Mouse (Mus musculus): ENCODE measurements around the gene D3Ertd254e. TPM values are rescaled to one million over a fixed set of nuclear protein-coding genes. Genes with fewer than 3 reads are reported as not detected.
"Not testable (repeated sequence)": the region's sequence is repeated elsewhere in the genome, so short reads cannot be mapped to it uniquely, and the experiment has no call there.

D3Ertd254e gene
- polyA plus RNA-seq (2014; fragmentation: Nextera tagmentation; extraction: Ambion mirVana), result 15.8 and 21.3 TPM in 2 replicates

- under 1% methylated on average over 54 of the region's 54 CpGs for WGBS
- Histone ChIP-seq H3K4me3 (replicated peaks; ENCODE audit: low read depth, low read length) (peak within 1 kb of the TSS; percentile 96), H3K36me3 (ENCODE audit: control insufficient read depth, insufficient read depth, low read length) (no peaks in the 10 kb centered on the region), H3K4me2 (ENCODE audit: low read length) (peak within 1 kb of the TSS; percentile 62), H3K27me3 (ENCODE audit: control insufficient read depth, insufficient read depth, low read length) (no peaks in the 10 kb centered on the region), H3K9ac (replicated peaks; ENCODE audit: low read length) (peak within 1 kb of the TSS; percentile 98), H3K9me3 (ENCODE audit: control insufficient read depth, low read length) (no peaks in the 10 kb centered on the region), H3K27ac (replicated peaks; ENCODE audit: low read depth, low read length) (peak within 1 kb of the TSS; percentile 95), H3K4me1 (ENCODE audit: control insufficient read depth, insufficient read depth, low read length) (peaks cover 20% of the 10 kb centered on the region)
- peak; percentile 98 for ATAC-seq (ENCODE audit: low FRiP score, low TSS enrichment)
- peak; percentile 94 for DNase-seq
These were observed at the start of gene D3Ertd254e for GRCm38 (mm10) chr3:36150934-36151686. D3Ertd254e (plus strand) TSS chr3:36151017.

DNA sequence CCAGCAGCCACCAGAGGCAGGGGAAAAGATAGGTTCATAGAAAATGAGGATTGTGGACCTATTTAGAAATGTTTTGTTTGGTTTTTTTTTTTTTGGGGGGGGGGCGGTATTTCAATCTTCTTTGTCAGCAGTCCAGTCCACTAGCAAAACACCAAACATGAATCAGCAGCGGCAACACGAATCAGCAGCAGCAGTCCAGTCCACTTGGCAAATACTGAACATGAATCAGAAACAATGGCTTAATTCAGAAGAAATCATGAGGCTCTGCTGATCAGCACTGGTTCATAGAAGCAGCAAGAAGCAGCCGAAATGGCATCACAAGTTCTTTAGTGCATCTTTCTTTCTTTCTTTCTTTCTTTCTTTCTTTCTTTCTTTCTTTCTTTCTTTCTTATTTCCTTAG lies 34.7 kb upstream of the D3Ertd254e start:
- 86% methylated on average over 4 of the region's 4 CpGs for WGBS
- Histone ChIP-seq H3K4me2 (ENCODE audit: low read length) (no peak overlapping the region), H3K9ac (replicated peaks; ENCODE audit: low read length) (no peak overlapping the region), H3K36me3 (ENCODE audit: control insufficient read depth, insufficient read depth, low read length) (no peaks in the 10 kb centered on the region), H3K4me3 (replicated peaks; ENCODE audit: low read depth, low read length) (no peak overlapping the region), H3K27me3 (ENCODE audit: control insufficient read depth, insufficient read depth, low read length) (no peaks in the 10 kb centered on the region), H3K4me1 (ENCODE audit: control insufficient read depth, insufficient read depth, low read length) (no peaks in the 10 kb centered on the region), H3K9me3 (ENCODE audit: control insufficient read depth, low read length) (no peaks in the 10 kb centered on the region), H3K27ac (replicated peaks; ENCODE audit: low read depth, low read length) (no peak overlapping the region)
- DNase-seq, result no peak
- ATAC-seq (ENCODE audit: low FRiP score, low TSS enrichment), result no peak

GRCm38 (mm10) chr3:36119684-36120548 lies 30.9 kb upstream of the D3Ertd254e start:
- Histone ChIP-seq H3K4me2 (ENCODE audit: low read length) (no peak overlapping the region), H3K36me3 (ENCODE audit: control insufficient read depth, insufficient read depth, low read length) (no peaks in the 10 kb centered on the region), H3K27me3 (ENCODE audit: control insufficient read depth, insufficient read depth, low read length) (no peaks in the 10 kb centered on the region), H3K4me1 (ENCODE audit: control insufficient read depth, insufficient read depth, low read length) (no peaks in the 10 kb centered on the region), H3K9me3 (ENCODE audit: control insufficient read depth, low read length) (0 out of 2 replicates have a peak, but pooled peaks cover 3% of the 10 kb centered on the region), H3K4me3 (replicated peaks; ENCODE audit: low read depth, low read length) (no peak overlapping the region), H3K27ac (replicated peaks; ENCODE audit: low read depth, low read length) (no peak overlapping the region), H3K9ac (replicated peaks; ENCODE audit: low read length) (no peak overlapping the region)
- no peak for DNase-seq
- ATAC-seq (ENCODE audit: low FRiP score, low TSS enrichment), result no peak

DNA sequence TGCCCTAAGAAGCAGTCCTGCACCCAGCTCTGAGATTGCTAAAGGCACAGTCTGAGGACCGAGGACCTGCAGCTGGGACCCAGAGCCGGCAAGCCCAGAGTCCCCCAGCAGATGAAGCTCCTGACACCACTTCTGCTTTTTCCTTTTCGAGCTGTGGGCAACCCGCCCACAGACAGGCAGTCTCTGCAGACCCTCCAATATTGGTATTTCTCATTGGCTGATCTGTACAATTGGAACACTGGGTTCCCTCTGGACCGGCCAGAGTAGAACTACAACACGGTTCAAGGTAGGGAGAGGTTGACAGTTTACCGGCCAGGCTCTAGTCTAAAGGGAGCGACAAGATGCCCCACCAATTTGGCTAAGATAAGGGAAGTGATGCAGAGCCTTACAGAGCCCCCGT lies 24.6 kb upstream of the D3Ertd254e start:
- not testable (repeated sequence) for H3K36me3 ChIP-seq (ENCODE audit: control insufficient read depth, insufficient read depth, low read length); H3K9me3 ChIP-seq (ENCODE audit: control insufficient read depth, low read length); H3K27me3 ChIP-seq (ENCODE audit: control insufficient read depth, insufficient read depth, low read length); H3K9ac ChIP-seq (replicated peaks; ENCODE audit: low read length); H3K4me2 ChIP-seq (ENCODE audit: low read length); H3K4me3 ChIP-seq (replicated peaks; ENCODE audit: low read depth, low read length); H3K4me1 ChIP-seq (ENCODE audit: control insufficient read depth, insufficient read depth, low read length); DNase-seq; ATAC-seq (ENCODE audit: low FRiP score, low TSS enrichment); H3K27ac ChIP-seq (replicated peaks; ENCODE audit: low read depth, low read length)
- 93% methylated on average over 9 of the region's 9 CpGs for WGBS

GRCm38 (mm10) chr3:36136152-36136551 lies 14.7 kb upstream of the D3Ertd254e start:
- H3K27me3 ChIP-seq (ENCODE audit: control insufficient read depth, insufficient read depth, low read length), result no peaks in the 10 kb centered on the region
- no peaks in the 10 kb centered on the region for H3K9me3 ChIP-seq (ENCODE audit: control insufficient read depth, low read length)
- no peak overlapping the region for H3K4me2 ChIP-seq (ENCODE audit: low read length)
- ATAC-seq (ENCODE audit: low FRiP score, low TSS enrichment) (no peak), DNase-seq (no peak)
- no peak overlapping the region for H3K9ac ChIP-seq (replicated peaks; ENCODE audit: low read length)
- no peaks in the 10 kb centered on the region for H3K36me3 ChIP-seq (ENCODE audit: control insufficient read depth, insufficient read depth, low read length)
- no peaks in the 10 kb centered on the region for H3K4me1 ChIP-seq (ENCODE audit: control insufficient read depth, insufficient read depth, low read length)
- no peak overlapping the region for H3K4me3 ChIP-seq (replicated peaks; ENCODE audit: low read depth, low read length)
- no peak overlapping the region for H3K27ac ChIP-seq (replicated peaks; ENCODE audit: low read depth, low read length)

DNA sequence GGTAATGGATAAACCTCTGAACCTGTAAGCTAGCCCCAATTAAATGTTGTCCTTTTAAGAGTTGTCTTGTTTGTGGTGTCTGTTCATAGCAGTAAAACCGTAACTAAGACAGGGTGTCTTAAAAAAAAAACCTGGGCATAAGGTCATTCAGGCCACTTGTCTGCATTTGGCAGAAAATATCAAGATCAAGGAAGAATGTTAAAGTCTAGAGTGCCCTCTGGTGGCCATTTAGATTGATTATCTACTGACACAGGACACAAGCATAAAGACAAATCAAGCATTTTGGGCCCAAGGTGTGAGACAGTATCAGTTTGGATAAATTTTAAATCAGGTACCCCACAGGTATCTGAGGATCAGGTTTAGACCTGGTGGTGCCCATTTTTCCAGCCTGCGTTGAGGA lies 13.3 kb upstream of the D3Ertd254e start:
- peak; percentile 60 for DNase-seq
- H3K4me2 ChIP-seq (ENCODE audit: low read length), result no peak overlapping the region
- no peaks in the 10 kb centered on the region for H3K4me1 ChIP-seq (ENCODE audit: control insufficient read depth, insufficient read depth, low read length)
- WGBS, result 63% methylated on average over 2 of the region's 2 CpGs
- no peaks in the 10 kb centered on the region for H3K27me3 ChIP-seq (ENCODE audit: control insufficient read depth, insufficient read depth, low read length)
- H3K36me3 ChIP-seq (ENCODE audit: control insufficient read depth, insufficient read depth, low read length), result no peaks in the 10 kb centered on the region
- no peak overlapping the region for H3K9ac ChIP-seq (replicated peaks; ENCODE audit: low read length)
- ATAC-seq (ENCODE audit: low FRiP score, low TSS enrichment), result no peak
- no peak overlapping the region for H3K4me3 ChIP-seq (replicated peaks; ENCODE audit: low read depth, low read length)
- no peak overlapping the region for H3K27ac ChIP-seq (replicated peaks; ENCODE audit: low read depth, low read length)
- no peaks in the 10 kb centered on the region for H3K9me3 ChIP-seq (ENCODE audit: control insufficient read depth, low read length)

DNA sequence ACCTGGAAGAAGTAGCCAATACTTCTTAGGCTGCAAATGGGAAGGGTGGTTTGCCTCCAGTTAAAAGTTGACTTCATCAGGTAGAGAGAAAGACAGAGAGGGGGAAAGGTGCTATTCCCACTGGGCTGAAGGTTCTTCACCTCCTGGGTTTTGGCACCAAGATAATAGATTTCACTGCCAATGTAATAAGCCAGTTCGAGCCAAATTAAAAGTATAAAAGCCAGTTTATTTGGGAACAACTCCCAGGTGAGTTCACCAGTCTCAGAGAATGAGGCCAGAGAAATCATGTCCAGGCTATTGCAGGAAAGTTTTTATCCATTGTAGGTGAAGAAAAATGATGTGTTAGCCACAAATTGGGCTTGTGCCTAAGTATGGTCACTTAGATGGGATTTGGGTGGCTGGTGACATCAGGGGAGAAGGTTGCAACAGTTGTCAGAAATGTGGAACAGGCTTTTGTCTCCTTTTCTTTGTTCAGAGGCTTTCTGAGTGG lies 12.6 kb upstream of the D3Ertd254e start:
- no peak for ATAC-seq (ENCODE audit: low FRiP score, low TSS enrichment)
- Histone ChIP-seq H3K27me3 (ENCODE audit: control insufficient read depth, insufficient read depth, low read length) (no peaks in the 10 kb centered on the region), H3K9me3 (ENCODE audit: control insufficient read depth, low read length) (no peaks in the 10 kb centered on the region), H3K36me3 (ENCODE audit: control insufficient read depth, insufficient read depth, low read length) (no peaks in the 10 kb centered on the region), H3K4me1 (ENCODE audit: control insufficient read depth, insufficient read depth, low read length) (no peaks in the 10 kb centered on the region), H3K4me2 (ENCODE audit: low read length) (no peak overlapping the region), H3K4me3 (replicated peaks; ENCODE audit: low read depth, low read length) (no peak overlapping the region), H3K27ac (replicated peaks; ENCODE audit: low read depth, low read length) (no peak overlapping the region), H3K9ac (replicated peaks; ENCODE audit: low read length) (no peak overlapping the region)
- no peak for DNase-seq
- 74% methylated on average over 1 of the region's 1 CpGs for WGBS

DNA sequence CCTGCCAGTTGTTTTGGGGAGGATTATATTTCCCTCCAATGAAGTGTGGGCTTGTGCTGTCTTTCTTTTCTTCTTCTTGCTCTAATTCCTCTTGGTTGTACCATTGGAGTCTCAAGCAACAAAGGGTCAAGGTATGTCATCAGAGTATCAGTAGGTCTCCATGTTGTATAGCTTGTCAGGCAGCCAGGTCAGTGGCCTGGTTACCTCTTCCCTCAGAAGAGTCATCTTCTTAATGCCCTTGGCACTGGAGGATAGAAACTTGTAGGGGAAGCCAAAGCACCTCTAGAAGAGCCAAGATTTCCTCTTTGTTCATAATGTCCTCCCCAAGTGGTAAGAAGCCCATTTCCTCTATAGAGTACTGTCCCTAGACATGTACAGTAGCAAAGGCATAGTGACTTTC lies 11.8 kb upstream of the D3Ertd254e start:
- H3K36me3 ChIP-seq (ENCODE audit: control insufficient read depth, insufficient read depth, low read length), result no peaks in the 10 kb centered on the region
- ATAC-seq (ENCODE audit: low FRiP score, low TSS enrichment) (no peak), DNase-seq (no peak)
- H3K9me3 ChIP-seq (ENCODE audit: control insufficient read depth, low read length), result no peaks in the 10 kb centered on the region
- no peak overlapping the region for H3K4me3 ChIP-seq (replicated peaks; ENCODE audit: low read depth, low read length)
- no peaks in the 10 kb centered on the region for H3K27me3 ChIP-seq (ENCODE audit: control insufficient read depth, insufficient read depth, low read length)
- H3K4me1 ChIP-seq (ENCODE audit: control insufficient read depth, insufficient read depth, low read length), result no peaks in the 10 kb centered on the region
- H3K4me2 ChIP-seq (ENCODE audit: low read length), result no peak overlapping the region
- no peak overlapping the region for H3K9ac ChIP-seq (replicated peaks; ENCODE audit: low read length)
- no peak overlapping the region for H3K27ac ChIP-seq (replicated peaks; ENCODE audit: low read depth, low read length)

Measured in midbrain, embryonic 14.5 days (tissue).